Mouse (Mus musculus): ENCODE data around the gene AI481877. TPM values are rescaled to one million over a fixed set of nuclear protein-coding genes. Genes with fewer than 3 reads are reported as not detected.

Gene AI481877
- total and polyA plus RNA-seq, 3 experiments, result 0.01 TPM; not detected in 2

DNA sequence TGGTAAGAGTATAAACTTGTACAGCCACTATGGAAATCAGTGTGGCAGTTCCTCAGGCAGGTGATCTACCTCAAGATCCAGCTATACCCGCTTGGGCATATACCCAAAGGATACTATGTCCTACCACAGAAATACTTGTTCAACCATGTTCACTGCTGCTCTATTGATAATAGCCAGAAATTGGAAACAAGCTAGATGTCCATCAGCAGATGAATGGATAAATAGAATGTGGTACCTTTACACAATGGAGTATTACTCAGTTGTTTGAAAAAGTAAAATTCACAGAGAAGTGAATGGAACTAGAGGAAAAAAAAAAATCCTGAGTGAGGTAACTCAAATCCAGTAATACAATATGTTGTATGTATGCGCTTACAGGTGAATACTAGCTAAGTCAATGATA, 34.6 kb downstream of the AI481877 start:
- H3K4me1 ChIP-seq (ENCODE audit: control insufficient read depth in 1 of 2, insufficient read depth in 2 of 2, low read length in 2 of 2), result no peaks in the 10 kb centered on the region
- H3K9me3 ChIP-seq (replicated peaks; ENCODE audit: insufficient read depth, low read length), result no peaks in the 10 kb centered on the region
- H3K36me3 ChIP-seq (ENCODE audit: control insufficient read depth in 1 of 2, insufficient read depth in 2 of 2, low read length in 2 of 2), result no peaks in the 10 kb centered on the region
- no peaks in the 10 kb centered on the region for H3K27me3 ChIP-seq (ENCODE audit: control insufficient read depth in 1 of 2, insufficient read depth in 2 of 2, low read length in 2 of 2)
- no peak overlapping the region for H3K9ac ChIP-seq (ENCODE audit: control insufficient read depth, low read depth, low read length, poor library complexity, severe bottlenecking)
- no peaks in the 10 kb centered on the region for H3K79me2 ChIP-seq (ENCODE audit: control insufficient read depth, insufficient read depth, low read length, poor library complexity)
- TF ChIP-seq ZKSCAN1 (IDR thresholded peaks at IDR 0.05; ENCODE audit: low read depth, low read length) (no peak), MAX (IDR thresholded peaks at IDR 0.05; ENCODE audit: low read length) (no peak), RCOR1 (IDR thresholded peaks at IDR 0.05; ENCODE audit: low read depth, low read length) (no peak), ETS1 (IDR thresholded peaks at IDR 0.05; ENCODE audit: low read depth, low read length) (no peak), HCFC1 (IDR thresholded peaks at IDR 0.05; ENCODE audit: low read depth, low read length) (no peak), GATA1 (IDR thresholded peaks at IDR 0.05; ENCODE audit: low read depth, low read length) (no peak), BHLHE40 (IDR thresholded peaks at IDR 0.05; ENCODE audit: borderline replicate concordance, low read depth, low read length) (no peak)
- no peak overlapping the region for H3K27ac ChIP-seq (ENCODE audit: control insufficient read depth, low read depth, low read length)
- DNase-seq (ENCODE audit: low read depth, low spot score), result no peak
- no peak overlapping the region for H3K4me3 ChIP-seq (ENCODE audit: control insufficient read depth in 1 of 2, insufficient read depth in 1 of 2, low read depth in 2 of 2, low read length in 2 of 2)

DNA sequence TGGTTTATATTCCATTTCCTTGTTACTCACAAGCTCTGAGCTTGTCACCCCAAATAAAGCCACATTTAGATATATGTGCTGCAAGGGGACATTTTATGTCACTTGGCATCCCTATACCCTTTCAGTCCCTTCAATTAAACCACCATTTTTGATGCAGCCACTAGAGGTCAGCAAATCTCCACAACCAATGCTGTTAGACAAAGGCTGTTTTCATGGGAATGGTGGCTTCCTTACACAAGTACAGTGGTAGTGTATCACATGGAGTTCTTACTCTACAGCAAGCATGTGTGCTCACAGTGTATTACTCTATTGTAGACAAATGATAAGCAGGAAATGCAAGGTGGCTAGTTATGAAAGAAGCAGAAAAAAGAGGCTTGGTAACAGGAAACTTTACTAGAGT, 42.4 kb downstream of the AI481877 start:
- no peak overlapping the region for H3K27ac ChIP-seq (ENCODE audit: control insufficient read depth, low read depth, low read length)
- no peaks in the 10 kb centered on the region for H3K27me3 ChIP-seq (ENCODE audit: control insufficient read depth in 1 of 2, insufficient read depth in 2 of 2, low read length in 2 of 2)
- DNase-seq (ENCODE audit: low read depth, low spot score), result peak; percentile 88
- H3K79me2 ChIP-seq (ENCODE audit: control insufficient read depth, insufficient read depth, low read length, poor library complexity), result no peaks in the 10 kb centered on the region
- no peaks in the 10 kb centered on the region for H3K36me3 ChIP-seq (ENCODE audit: control insufficient read depth in 1 of 2, insufficient read depth in 2 of 2, low read length in 2 of 2)
- H3K4me3 ChIP-seq (ENCODE audit: control insufficient read depth in 1 of 2, insufficient read depth in 1 of 2, low read depth in 2 of 2, low read length in 2 of 2), result no peak overlapping the region
- H3K4me1 ChIP-seq (ENCODE audit: control insufficient read depth in 1 of 2, insufficient read depth in 2 of 2, low read length in 2 of 2), result no peaks in the 10 kb centered on the region
- H3K9ac ChIP-seq (ENCODE audit: control insufficient read depth, low read depth, low read length, poor library complexity, severe bottlenecking), result no peak overlapping the region
- no peaks in the 10 kb centered on the region for H3K9me3 ChIP-seq (replicated peaks; ENCODE audit: insufficient read depth, low read length)
- no peak for TF ChIP-seq NRF1 (IDR thresholded peaks at IDR 0.05; ENCODE audit: insufficient read depth, low read depth, low read length, poor library complexity, severe bottlenecking)
- TF ChIP-seq SMC3 (IDR thresholded peaks at IDR 0.05; ENCODE audit: low read depth, low read length), result peak; percentile 100
- no peak for TF ChIP-seq CHD2 (IDR thresholded peaks at IDR 0.05; ENCODE audit: low read length)
- TF ChIP-seq MEF2A (IDR thresholded peaks at IDR 0.05; ENCODE audit: extremely low read depth, insufficient replicate concordance, low read depth, low read length, poor library complexity, severe bottlenecking), result no peak
- no peak for TF ChIP-seq TBP (IDR thresholded peaks at IDR 0.05; ENCODE audit: low read depth, low read length)
- peak; percentile 68; the same call in 1 of the 2 replicates for TF ChIP-seq SIN3A (IDR thresholded peaks at IDR 0.05; ENCODE audit: low read length)
- TF ChIP-seq ETS1 (IDR thresholded peaks at IDR 0.05; ENCODE audit: low read depth, low read length), result no peak
- TF ChIP-seq MYC (IDR thresholded peaks at IDR 0.05; ENCODE audit: low read depth, low read length), result peak; percentile 50; the same call in 1 of the 2 replicates
- TF ChIP-seq RCOR1 (IDR thresholded peaks at IDR 0.05; ENCODE audit: low read depth, low read length), result no peak
- no peak for TF ChIP-seq ZNF384 (IDR thresholded peaks at IDR 0.05; ENCODE audit: low read depth, low read length)
- TF ChIP-seq HCFC1 (IDR thresholded peaks at IDR 0.05; ENCODE audit: low read depth, low read length), result no peak
- TF ChIP-seq CHD1 (IDR thresholded peaks at IDR 0.05; ENCODE audit: low read depth, low read length), result no peak
- TF ChIP-seq ZMIZ1 (IDR thresholded peaks at IDR 0.05; ENCODE audit: low read depth, low read length), result no peak
- TF ChIP-seq CTCF (IDR thresholded peaks at IDR 0.05 in 2 of 3, conservative IDR thresholded peaks at IDR 0.05 in 1 of 3; ENCODE audit: control insufficient read depth in 1 of 3, insufficient read depth in 1 of 3, low read depth in 2 of 3, low read length in 3 of 3, poor library complexity in 1 of 3, severe bottlenecking in 1 of 3), result peak; percentile 58 to 99 (median 98); a peak in 5 of 6 replicates
- TF ChIP-seq NELFE (IDR thresholded peaks at IDR 0.05; ENCODE audit: low read depth, low read length), result no peak
- no peak for TF ChIP-seq ZKSCAN1 (IDR thresholded peaks at IDR 0.05; ENCODE audit: low read depth, low read length)
- TF ChIP-seq GATA1 (IDR thresholded peaks at IDR 0.05; ENCODE audit: low read depth, low read length), result no peak
- TF ChIP-seq EP300 (IDR thresholded peaks at IDR 0.05; ENCODE audit: low read depth in 1 of 2, low read length in 2 of 2), result no peak
- no peak for TF ChIP-seq MXI1 (IDR thresholded peaks at IDR 0.05; ENCODE audit: low read depth, low read length)
- peak; percentile 99 for TF ChIP-seq ZC3H11A (IDR thresholded peaks at IDR 0.05; ENCODE audit: low read depth, low read length)
- TF ChIP-seq RAD21 (IDR thresholded peaks at IDR 0.05; ENCODE audit: low read depth, low read length), result peak; percentile 100
- TF ChIP-seq POLR2A (IDR thresholded peaks at IDR 0.05; ENCODE audit: control insufficient read depth in 1 of 2, insufficient read depth in 1 of 2, low read depth in 1 of 2, low read length in 2 of 2, poor library complexity in 1 of 2), result no peak
